Mouse (Mus musculus) left cerebral cortex, postnatal 14 days (tissue): ENCODE results near the gene Parp16. TPM values are rescaled to one million over a fixed set of nuclear protein-coding genes. Genes with fewer than 3 reads are reported as not detected.

Source experiments
- DNase-seq, 2 experiments: peaks; one replicate each; pipeline ENCODE4 v3.0.0; 2021 to 2022; ENCODE audit warnings: low spot score in 2 of 2, mixed read lengths in 1 of 2
- intact Hi-C: fragments of 180-260 bp; cut with DNase I; formaldehyde crosslinking; loops from one replicate; pipeline ENCODE4 v1.15.1; 2025
- total RNA-seq, 2 experiments: library from RNA; stranded (reverse); gene quantifications; 2 replicates each; pipeline ENCODE4 v1.2.3; 2021

Gene Parp16
- total RNA-seq, 2 experiments from 2014 or later, result 3.1 to 3.9 TPM

- DNase-seq, result peak in 1 of 2 experiments; percentile 52
- intact Hi-C loops, result loop anchor here (5.0 kb wide), 1 partner anchor 34 kb away; the partner anchor contains the start of gene Igdcc3
These were observed 18.9 kb upstream of the Parp16 start for GRCm38 (mm10) chr9:65175939-65176871.

DNA sequence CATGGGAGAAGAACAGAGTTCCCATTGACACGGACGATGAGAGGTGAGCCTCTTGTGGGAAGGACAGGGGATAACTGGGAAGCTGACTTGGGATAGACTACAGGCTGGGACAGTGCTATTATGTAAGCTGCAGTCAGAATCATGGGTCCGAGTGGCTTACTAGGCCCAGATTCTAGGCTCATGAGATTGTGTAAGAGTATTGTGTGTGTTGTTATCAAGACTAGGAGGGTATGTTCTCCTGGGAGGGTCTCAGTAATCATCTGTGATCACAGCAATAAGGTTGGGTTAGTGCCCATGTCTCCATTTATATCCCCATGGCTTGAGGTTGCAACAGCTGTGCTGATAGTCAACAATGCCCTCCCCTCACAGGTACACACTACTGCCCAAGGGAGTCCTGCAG lies 17.7 kb upstream of the Parp16 start:
- DNase-seq, result no peak
- intact Hi-C loops, result loop anchor here (5.0 kb wide), 1 partner anchor 35 kb away; the partner anchor contains the start of gene Igdcc3

DNA sequence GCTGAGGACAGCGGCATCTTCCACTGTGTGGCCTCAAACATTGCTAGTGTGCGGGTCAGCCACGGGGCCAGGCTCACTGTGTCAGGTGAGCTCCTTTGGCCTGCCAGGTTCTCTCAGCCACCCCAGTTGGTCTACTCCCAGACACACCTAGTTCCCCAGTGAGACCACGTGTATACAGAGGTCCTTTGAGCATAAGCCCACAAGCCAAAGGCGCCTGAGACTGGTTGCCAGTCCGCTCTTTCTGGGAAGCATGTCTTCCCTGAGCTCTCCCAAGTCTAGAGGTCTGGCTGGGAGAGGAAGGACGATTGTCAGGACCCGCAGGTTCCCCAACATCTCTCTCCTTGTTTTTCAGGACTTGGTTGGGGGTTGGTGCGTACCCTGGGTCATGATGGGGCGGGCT lies 17.2 kb upstream of the Parp16 start:
- no peak for DNase-seq
- intact Hi-C loops, result loop anchor here (5.0 kb wide), 1 partner anchor 36 kb away; the partner anchor contains the start of gene Igdcc3

DNA sequence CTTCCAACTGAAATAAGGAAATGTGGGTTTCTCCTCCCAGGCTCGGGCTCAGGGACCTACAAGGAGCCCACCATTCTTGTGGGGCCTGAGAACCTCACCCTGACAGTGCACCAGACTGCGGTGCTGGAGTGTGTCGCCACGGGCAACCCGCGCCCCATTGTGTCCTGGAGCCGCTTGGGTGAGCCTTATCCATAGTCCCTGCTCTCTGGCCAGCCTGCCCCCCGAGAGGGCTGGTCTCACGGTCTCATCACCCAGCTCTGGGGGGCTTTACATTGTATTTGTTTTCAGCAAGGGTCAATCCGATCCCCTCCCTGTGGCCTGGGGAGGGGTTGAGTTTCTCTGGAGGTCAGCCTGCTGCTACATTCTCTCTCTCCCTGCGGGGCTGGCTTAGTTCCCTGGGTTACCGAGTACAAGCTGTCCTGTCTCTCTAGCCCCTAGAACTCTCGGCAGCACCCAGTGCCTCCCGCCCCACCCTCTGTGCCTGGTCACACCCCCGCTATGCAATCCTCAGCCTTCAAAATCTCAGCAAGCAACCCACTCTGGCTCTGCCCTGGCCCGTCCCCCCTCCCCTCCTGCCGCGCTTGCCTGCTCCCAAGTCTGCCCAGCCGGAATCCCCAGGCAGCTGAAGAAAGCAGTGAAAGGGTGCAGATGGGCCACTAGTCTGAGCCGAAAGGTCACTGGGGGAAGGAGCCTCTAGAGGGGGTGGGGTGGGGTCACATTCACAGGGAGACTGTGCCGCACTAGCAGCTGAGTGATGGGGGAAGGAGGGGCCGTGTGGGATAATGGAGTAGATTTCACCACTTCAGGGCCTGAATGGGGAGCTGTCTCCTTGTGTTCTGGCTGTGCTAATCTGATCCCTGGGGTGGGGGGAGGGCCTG lies 16.6 kb upstream of the Parp16 start:
- peak in 1 of 2 experiments; percentile 43 for DNase-seq
- intact Hi-C loops, result loop anchor here (5.0 kb wide), 1 partner anchor 36 kb away; the partner anchor contains the start of gene Igdcc3

DNA sequence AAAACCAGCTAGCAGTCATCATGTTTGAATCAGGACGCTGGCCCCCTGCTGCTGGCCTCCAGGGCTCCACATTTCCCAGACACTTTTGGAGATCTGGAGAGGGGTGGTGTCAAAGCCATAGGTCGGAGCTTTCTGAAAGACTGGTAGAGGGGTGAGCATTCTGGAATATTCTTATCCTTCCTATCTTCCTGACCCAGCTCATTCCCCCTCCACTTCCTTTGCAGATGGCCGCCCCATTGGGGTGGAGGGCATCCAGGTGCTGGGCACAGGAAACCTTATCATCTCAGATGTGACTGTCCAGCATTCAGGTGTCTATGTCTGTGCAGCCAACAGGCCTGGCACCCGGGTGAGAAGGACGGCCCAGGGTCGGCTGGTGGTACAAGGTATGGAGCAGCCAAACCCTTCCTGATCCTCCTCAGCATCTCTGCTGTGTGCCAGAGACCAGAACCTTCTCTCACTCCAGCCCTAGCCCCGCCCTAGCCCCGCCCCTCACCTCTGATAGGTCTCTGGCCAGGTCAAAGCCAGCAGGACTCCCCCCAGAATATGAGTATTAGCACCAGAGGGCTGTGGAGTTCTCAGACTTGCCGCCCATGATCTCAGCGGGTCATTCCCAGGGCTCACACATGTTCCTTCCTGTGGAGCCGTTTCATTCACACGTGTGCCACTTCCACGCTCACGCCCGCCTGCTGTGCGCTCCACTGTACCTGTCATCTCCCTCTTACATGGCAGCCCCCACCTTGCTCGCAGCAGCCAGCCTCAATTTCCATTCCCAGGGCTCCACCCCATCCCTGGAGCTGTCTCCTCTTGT lies 15.1 kb upstream of the Parp16 start:
- DNase-seq, result no peak
- intact Hi-C loops, result loop anchor here (5.0 kb wide), 1 partner anchor 38 kb away; the partner anchor contains the start of gene Igdcc3

DNA sequence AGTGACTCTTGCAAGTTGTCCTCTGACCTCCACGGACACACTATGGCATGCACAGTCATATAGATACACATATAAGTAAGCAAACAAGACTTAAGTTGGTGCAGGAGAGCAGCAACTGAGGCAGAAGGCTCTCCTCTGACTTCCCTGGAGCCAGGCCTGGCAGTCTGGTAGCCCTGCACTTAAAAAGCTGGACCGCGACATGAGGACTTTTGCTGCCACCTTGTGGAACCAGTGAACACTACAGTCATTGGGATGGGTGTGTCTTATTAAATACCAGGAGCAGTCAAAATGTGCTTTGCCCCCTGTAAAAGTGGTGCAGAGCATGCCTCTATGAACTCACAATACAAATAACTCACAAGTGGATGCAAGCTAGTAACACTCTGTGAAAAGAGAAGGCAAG lies 6.6 kb upstream of the Parp16 start:
- DNase-seq, result peak; percentile 92 to 93
- intact Hi-C loops, result loop anchor here (2.0 kb wide), 2 partner anchors 48 to 56 kb away; partner anchors contain the start of gene Igdcc3

- DNase-seq, result no peak
- intact Hi-C loops, result no loop called here
These were observed 4.8 kb upstream of the Parp16 start for GRCm38 (mm10) chr9:65190306-65190705.

GRCm38 (mm10) chr9:65191389-65191754 lies 3.8 kb upstream of the Parp16 start:
- DNase-seq, result no peak
- intact Hi-C loops, result no loop called here

GRCm38 (mm10) chr9:65191755-65192469 lies 3.2 kb upstream of the Parp16 start:
- no peak for DNase-seq
- intact Hi-C loops, result no loop called here

DNA sequence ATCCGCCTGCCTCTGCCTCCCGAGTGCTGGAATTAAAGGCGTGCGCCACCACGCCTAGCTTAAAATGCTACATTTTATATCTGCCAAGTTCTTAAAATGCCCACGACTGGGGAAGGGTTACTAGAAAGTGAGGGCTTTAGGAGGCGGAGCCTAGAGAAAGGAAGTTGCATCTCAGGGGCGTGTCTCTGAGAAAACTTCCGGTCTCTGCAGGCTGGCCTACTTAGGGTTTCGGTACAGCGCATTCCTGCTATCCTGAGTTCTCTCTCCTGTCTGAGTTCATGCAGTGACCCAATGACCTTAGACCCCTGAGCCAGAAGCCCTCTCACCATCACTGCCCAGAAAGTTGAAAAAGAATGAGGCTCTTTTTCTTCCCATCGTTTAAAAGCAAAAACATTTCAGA lies 1.9 kb upstream of the Parp16 start:
- no peak for DNase-seq
- intact Hi-C loops, result no loop called here

DNA sequence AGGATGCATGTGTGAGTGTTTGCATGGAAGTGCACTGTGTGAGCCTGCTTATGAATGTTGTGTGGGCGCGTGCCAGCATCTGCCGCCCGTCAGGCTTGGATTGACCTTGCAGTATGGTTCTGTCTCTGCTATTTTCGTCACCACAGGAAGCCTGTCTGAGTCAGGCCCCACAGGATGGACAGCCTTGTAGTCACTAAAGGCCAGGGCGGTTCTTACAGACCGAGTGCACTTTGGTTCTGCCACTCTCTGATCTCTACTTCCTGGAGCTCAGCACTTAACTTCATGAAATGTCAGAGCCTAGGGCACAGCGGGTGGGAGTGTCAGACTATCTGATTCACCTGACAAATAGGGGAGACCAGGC lies 448 bp downstream of the Parp16 start:
- DNase-seq, result peak; percentile 41 to 59
- intact Hi-C loops, result no loop called here

GRCm38 (mm10) chr9:65195982-65196737 lies 1.0 kb downstream of the Parp16 start:
- peak in 1 of 2 experiments; percentile 79 for DNase-seq
- intact Hi-C loops, result loop anchor here (2.0 kb wide), 1 partner anchor 87 kb away; no protein-coding TSS in a partner anchor

DNA sequence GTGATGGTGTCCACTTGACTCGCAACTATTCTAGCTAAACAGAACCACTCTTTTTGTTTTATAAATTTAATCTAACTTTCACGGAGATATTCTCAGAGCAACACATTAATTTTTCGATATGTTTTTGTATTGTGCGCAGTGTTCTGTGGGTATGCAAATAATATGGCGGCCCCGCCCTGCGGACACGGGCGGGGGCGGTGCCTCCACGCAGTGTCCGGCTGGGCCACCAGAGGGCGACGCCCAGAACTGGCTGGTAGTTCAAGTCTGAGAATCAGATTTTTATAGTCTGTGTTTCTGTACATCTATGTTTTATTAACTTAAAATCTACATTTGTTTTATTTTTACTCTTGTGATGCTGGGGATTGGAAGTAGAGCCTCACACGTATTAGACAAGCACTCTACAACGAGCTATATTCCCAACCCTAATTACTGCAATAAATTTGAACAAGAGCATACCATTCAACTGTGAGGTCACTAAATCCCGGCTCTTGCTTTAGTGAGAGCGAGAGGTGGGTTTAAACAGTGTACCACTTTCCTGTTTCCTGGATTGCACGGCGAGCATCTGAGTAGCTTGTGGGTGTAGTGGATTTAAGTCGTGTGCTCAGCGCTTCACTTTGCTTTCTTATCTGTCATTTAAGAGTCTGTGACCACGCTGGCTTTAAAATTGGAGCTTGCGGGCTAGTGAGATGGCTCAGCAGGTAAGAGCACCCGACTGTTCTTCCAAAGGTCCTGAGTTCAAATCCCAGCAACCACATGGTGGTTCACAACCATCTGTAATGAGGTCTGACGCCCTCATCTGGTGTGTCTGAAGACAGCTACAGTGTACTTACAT lies 1.8 kb downstream of the Parp16 start:
- intact Hi-C loops, result loop anchor here (2.0 kb wide), 1 partner anchor 86 kb away; no protein-coding TSS in a partner anchor
- peak; percentile 96 to 97 for DNase-seq

- no peak for DNase-seq
- intact Hi-C loops, result loop anchor here (2.0 kb wide), 1 partner anchor 85 kb away; no protein-coding TSS in a partner anchor
These were observed 2.7 kb downstream of the Parp16 start for GRCm38 (mm10) chr9:65197826-65198225.

DNA sequence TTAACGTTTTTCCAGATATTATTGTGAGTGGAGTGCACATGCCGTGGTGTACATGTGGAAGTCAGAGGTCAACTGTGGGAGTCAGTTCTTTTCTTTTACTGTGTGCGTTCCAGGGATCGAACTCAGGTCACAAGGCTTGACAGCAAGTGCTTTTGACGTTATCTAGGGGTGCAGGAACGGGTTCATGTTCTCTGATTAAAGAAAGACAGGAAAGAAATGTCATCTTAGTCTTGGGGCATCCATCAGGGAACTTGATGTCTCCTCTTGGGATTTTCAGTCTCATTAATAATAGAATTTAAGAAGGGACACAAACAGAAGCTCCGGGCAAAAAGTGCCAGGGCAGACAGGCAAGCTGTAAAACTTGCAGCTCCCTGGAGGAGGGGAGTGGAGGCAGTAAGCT lies 4.6 kb downstream of the Parp16 start:
- DNase-seq, result no peak
- intact Hi-C loops, result no loop called here

DNA sequence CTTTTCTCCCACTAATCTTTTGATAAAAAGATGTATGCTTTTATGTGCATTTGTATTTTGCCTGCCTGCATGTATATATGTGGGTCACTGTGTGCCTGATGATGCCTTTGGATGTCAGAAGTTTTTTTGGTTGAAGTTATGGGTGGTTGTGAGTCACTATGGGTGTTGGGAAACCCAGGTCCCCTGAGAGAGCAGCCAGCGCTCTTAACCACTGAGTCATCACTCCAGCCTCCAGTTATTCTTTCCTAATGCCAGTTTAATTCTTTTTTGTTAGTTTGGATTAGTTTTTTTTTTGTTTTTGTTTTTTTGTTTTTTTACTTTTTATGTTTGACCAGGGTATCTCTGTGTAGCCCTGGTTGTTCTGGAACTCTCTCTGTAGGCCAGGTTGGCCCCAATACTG lies 5.5 kb downstream of the Parp16 start:
- intact Hi-C loops, result no loop called here
- no peak for DNase-seq

DNA sequence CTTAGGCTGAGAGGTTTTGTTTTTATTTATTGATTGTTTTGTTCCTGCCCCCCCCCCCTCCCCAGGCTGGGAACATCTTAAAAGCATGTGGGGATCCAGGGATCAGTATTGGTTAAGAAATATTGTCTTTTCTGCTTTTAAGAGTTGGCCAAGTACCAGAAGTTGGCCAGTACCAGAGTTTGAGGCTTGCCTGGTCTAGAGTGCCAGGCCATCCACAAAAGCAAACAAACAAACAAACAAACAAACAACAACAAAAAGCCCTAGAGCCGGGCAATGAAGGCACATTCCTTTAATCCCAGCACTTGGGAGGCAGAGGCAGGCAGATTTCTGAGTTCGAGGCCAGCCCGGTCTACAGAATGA lies 5.8 kb downstream of the Parp16 start:
- DNase-seq, result no peak
- intact Hi-C loops, result no loop called here
